Mouse (Mus musculus): ENCODE measurements around the gene Hyal2.
A peak's percentile ranks its signal among the peaks of the same experiment; 100 is the strongest.
"Not testable (repeated sequence)": the region's sequence is repeated elsewhere in the genome, so short reads cannot be mapped to it uniquely, and the experiment has no call there.

The Hyal2 gene

DNA sequence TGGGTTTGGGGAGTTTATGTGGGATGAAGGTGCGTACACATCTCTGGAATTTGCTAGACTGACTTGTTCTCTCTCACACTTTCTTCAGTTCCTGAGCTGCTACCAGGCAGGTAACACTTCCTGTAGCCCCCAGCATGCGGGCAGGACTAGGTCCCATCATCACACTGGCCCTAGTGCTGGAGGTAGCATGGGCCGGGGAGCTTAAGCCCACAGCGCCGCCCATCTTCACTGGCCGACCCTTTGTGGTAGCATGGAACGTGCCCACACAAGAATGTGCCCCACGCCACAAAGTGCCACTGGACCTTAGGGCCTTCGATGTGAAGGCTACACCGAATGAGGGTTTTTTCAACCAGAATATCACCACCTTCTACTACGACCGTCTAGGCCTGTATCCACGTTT, 2.3 kb downstream of the Hyal2 start:
- DNase-seq (ENCODE audit: low spot score): no peak

DNA sequence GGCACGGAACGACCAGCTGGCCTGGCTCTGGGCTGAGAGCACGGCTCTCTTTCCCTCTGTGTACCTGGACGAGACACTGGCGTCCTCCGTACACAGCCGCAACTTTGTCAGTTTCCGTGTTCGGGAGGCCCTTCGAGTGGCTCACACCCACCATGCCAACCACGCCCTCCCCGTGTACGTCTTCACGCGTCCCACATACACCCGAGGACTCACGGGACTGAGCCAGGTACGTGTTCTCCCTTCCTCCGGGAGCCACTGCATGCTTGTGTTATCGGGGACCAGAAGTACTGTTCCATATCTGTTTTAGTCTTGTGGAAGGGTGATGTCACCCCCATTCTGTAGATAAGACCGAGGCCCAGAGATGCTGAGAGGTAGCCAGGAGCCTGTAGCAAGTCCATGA, 3.1 kb downstream of the Hyal2 start:
- DNase-seq (ENCODE audit: low spot score): no peak

DNA sequence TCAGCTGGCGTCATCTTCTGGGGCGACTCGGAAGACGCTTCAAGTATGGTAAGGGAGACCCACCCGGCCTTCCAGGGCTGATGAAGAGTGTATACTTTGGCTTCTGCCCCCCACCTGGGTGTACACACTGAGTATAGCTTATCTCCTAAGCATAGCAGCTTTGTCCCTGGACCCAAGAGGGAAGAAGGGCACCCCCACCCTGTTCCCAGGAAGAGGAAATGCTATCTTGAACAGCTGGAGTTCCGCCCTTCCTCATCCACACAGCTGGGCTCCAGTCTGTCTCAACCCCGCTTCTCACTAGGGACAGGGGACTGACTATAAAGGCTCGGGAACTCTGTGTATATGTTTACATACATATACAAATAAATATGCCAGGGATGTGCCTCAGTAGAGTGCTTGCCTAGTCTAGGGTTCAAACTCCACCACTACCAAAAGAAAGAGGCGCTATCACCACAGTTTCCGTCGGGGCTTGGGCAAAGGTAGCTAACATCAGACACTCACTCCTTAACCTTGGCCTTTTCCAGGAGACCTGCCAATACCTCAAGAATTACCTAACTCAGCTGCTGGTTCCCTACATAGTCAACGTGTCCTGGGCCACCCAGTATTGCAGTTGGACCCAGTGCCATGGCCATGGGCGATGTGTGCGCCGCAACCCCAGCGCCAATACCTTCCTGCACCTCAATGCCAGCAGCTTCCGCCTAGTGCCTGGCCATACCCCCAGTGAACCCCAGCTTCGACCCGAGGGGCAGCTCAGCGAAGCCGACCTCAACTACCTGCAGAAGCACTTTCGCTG, 4.0 kb downstream of the Hyal2 start:
- DNase-seq (ENCODE audit: low spot score): no peak

DNA sequence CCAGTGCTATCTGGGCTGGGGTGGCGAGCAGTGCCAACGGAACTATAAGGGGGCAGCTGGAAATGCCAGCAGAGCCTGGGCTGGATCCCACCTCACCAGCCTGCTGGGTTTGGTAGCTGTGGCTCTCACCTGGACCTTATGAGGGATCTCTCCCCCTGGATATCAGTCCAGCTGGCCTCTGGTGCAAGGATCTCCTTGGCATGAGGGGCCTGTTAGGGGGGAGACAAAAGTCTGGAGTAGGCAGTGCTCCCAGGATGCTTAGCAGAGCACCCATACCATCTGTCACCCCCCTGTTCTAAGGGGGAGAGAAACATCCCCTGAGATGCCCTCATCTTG, 4.5 kb downstream of the Hyal2 start:
- no peak for DNase-seq (ENCODE audit: low spot score)

DNA sequence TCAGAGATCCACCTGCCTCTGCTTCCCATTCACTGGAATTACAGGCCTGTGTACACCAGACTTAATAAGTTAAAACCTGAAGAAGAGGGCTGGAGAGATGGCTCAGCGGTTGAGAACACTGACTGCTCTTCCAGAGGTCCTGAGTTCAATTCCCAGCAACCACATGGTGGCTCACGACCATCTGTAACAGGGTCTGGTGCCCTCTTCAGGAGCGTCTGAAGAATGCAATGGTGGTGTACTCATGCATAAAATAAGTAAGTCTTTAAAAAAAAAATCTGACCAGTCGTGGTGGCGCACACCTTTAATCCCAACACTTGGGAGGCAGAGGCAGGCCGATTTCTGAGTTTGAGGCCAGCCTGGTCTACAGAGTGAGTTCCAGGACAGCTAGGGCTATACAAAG, 6.0 kb downstream of the Hyal2 start:
- DNase-seq (ENCODE audit: low spot score): not testable (repeated sequence)

DNA sequence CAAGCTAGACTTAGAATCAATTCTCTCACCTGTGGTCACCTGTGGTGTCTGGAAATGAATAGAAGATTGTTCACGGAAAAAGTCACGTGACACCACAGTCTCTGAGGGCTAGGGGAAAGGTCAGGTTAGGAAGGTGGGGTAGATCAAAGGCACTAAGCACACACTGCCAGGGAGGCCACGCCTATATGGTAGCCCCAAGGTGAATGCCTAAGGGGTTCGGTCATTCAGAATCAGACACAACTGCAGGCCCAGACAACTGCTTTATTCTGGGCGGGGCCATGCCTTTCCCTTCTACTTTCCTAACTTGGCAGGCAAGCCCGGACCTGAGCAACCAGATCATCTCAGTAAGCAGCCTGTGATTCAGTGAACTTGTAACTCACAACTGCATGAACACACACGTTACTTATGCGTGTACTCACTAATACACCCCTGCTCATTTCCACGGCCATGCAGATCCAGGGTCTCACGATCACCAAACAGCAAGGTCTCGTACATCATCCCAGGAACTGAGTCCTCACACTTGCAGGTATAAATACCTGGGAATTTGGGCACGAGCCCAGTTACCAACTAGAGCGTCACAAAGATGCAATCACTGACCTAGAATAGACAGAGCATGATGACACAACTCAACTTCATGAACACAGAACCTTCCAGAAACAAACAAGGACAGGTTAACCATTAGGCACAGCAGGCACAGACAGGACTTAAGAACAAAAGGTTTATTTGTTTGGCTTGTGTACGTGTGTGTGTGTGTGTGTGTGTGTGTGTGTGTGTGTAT, 8.0 kb downstream of the Hyal2 start:
- DNase-seq (ENCODE audit: low spot score): no peak

DNA sequence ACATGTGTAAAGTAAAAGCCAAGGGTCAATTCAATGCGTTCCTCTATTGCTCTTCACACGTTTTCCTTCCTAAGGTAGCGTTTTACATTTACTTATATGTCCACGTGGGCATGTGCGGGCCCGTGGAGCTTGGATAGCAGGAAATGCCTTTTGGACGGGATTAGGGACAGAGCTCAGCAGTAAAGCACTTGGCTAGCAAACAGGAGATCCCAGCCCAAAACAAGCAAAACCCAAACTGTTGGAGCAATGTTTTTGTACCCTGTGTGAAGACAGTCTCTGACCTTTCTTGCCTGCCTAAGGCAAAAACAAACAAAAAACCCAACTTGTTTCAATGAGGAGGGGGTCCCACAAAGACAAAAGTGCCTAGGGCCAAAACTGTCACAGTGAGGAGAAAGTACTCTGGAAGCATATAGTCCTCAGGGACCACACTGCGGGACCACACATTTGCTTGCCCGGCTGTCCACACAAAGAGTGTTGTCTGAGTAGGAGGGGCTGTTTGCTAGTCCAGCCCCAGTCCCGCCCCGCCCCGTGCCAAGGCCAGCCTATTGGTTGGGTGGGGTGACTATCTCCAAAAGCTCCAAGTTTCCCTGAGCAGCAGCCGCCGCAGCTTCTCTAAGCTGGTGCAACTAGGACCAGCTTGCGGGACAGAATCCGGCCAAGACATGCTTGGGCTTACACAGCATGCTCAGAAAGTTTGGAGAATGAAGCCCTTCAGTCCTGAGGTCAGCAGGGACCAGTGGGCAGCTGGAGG, 8.8 kb downstream of the Hyal2 start, which contains the start of gene Hyal1:
Gene Hyal1 (plus strand): TSS at position 571 of the 751 bp plus-strand sequence.
- DNase-seq (ENCODE audit: low spot score): no peak

DNA sequence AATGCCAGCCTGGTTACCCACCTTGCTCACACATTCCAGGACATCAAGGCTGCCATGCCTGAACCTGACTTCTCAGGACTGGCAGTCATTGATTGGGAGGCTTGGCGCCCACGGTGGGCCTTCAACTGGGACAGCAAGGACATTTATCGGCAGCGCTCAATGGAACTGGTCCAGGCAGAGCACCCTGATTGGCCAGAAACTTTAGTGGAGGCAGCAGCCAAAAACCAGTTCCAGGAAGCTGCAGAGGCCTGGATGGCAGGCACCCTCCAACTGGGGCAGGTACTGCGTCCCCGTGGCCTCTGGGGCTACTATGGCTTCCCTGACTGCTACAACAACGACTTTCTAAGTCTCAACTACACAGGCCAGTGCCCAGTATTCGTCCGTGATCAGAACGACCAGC, 10.1 kb downstream of the Hyal2 start:
- no peak for DNase-seq (ENCODE audit: low spot score)

DNA sequence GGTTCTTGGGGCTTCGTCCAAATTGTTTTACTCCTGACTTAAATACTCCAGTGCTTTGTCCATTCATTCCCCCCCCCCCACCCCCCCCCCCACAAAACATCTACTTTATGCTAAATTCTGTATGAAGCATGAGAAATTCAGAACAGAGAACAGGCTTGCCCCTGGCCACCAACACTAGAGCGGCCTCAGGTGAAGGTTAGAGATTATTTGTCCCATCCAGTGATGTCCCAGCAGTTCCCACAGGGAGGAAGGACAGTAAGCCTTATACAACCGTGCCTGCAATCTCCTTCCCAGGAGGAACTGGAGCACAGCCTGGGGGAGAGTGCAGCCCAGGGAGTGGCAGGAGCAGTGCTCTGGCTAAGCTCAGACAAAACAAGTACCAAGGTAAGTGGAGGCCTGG, 10.8 kb downstream of the Hyal2 start, which contains the start of gene Naa80:
Gene Naa80 (plus strand): TSS at position 301 of the 400 bp plus-strand sequence.
- no peak for DNase-seq (ENCODE audit: low spot score)

DNA sequence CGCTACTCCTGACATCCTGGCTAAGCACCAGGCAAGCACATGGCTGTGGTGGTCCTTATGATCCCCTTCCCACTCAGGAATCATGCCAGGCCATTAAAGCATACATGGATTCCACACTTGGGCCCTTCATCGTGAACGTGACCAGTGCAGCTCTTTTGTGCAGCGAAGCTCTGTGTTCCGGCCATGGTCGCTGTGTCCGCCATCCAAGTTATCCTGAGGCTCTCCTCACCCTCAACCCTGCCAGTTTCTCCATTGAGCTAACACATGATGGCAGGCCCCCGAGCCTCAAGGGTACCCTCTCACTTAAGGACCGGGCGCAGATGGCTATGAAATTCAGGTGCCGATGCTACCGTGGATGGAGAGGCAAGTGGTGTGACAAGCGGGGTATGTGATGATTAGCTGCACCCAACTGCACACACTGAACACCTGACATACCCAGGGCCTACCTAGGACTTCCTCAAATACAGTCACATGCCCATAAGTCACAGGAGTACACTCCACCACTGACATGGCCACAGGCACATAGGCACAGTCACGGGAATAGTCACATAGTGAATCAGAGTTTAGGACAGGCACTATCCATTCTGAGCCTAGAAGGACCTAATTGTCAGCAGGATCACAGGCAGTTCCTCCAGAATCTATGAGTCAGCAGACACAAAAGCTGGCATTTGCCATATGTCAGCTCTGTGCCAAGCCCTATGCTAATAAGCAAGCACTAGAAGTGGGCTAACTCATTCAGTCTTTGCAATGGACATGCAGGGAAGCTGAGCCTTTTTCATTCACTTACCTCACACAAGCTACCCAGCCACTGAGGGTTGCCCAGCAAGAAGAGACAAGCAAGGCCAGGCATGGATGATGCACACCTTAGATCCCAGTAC, 11.5 kb downstream of the Hyal2 start:
- DNase-seq (ENCODE audit: low spot score): no peak

DNA sequence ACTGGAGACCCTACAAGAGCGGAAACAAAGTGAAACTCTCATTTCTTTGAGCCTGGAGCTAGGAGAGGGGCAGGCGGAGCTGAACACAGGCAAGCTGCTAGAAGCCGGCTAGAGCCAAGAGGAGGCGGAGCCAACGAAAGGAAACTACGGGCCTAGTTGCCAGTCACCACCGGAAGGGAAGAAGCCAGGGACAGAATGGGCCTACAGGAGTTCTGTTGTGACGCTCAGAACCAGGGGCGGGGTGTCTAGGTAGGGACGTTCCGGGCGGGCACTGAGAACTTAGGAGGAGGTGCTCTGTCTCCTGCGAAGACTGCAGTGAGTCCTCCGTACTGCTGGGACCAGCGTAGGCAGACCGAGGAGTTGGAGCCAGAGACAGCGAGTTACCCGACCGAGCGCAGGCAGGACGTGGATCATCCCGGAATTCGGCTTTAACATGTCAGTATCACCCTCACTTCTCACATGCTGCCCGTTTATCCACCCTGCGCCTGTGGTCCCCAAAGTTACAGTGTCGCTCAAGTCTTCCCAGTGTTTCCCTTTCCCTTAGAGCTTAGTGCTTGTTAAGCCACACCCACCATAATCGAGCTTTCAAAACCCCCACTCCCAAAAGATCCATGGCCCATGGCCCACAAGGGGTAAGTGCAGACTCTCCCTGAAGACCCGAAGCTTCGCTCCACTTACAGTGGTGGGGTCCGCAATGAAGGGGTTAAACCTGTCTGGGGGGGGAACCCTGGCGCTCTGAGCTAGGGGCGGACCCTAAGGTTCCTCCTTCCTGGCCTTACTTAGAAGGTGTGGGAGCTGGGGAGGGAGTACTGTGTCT, 13.0 kb downstream of the Hyal2 start, which contains the start of gene Hyal3:
Gene Hyal3 (plus strand): TSS at position 318 of the 817 bp plus-strand sequence.
- DNase-seq (ENCODE audit: low spot score): peak; percentile 67

DNA sequence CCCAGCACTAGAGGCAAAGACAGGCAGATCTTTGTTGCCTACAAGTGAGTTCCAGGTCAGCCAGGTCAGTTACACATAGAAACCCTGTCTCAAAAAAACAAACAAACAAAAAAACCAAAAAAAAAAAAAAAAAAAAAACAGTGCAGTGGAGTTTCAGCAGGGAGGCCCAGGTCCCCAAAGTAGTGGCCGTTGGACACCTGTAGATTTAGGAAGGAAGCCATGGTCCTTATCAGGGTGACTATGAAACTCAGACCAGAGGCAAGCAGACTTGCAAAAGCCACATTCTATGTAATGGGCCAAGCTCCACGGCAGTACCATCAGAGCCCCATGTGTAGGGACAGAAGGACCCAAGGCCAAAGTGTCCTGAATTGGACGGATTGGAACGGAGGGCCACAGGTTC, 13.8 kb downstream of the Hyal2 start:
- DNase-seq (ENCODE audit: low spot score): no peak

DNA sequence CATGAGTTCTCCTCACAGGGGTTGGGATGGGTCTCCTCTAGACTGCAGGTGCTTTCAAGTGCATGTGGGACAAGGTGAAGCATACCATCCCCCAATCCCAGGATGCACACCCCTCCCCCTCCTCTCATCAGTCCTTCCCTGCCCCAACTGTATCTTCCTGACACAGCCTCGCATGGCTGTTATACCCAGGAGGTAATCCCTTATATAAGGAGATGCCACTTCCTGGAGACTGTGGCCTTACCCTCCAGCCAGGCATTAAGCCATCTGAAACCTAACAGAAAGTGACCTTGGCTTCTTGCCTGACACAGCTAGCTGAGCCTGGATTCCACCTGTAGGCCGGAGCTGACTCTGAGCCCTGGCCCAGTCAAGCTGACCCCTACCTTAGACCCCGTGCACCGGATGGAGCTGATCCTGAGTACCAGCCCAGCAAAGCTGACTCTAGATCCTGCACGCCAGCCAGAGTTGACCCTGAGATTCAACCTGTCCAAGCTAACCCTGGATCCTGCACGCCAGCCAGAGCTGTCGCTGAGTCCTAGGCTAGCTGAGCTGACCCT, 14.8 kb downstream of the Hyal2 start:
- DNase-seq (ENCODE audit: low spot score): no peak

DNA sequence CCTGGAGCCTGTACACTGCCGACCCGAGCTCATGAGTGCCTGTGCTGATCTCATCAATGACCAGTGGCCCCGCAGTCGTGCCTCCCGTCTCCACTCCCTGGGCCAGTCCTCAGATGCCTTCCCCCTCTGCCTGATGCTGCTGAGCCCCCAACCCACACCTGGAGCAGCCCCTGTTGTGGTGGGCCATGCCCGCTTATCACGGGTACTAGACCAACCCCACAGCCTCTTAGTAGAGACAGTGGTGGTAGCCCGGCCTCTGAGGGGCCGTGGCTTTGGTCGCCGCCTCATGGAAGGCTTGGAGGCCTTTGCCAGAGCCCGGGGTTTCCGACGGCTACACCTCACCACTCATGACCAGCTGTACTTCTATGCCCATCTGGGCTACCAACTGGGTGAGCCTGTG, 15.4 kb downstream of the Hyal2 start:
- DNase-seq (ENCODE audit: low spot score): no peak

DNA sequence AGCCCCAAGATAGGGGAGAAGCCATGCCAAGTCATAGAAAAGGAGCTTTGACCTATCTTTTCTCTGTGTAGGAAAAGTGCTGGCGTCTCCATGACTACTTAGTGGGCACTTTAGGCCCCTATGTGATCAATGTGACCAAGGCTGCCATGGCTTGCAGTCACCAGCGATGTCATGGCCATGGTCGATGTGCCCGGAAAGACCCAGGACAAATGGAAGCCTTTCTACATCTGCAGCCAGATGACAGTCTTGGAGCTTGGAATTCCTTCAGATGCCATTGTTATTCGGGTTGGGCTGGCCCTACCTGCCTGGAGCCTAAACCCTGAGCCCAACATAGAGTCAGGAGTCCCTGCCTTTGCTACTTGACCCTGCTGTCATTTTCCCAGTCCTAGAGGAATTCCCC, 18.8 kb downstream of the Hyal2 start:
- DNase-seq (ENCODE audit: low spot score): no peak

DNA sequence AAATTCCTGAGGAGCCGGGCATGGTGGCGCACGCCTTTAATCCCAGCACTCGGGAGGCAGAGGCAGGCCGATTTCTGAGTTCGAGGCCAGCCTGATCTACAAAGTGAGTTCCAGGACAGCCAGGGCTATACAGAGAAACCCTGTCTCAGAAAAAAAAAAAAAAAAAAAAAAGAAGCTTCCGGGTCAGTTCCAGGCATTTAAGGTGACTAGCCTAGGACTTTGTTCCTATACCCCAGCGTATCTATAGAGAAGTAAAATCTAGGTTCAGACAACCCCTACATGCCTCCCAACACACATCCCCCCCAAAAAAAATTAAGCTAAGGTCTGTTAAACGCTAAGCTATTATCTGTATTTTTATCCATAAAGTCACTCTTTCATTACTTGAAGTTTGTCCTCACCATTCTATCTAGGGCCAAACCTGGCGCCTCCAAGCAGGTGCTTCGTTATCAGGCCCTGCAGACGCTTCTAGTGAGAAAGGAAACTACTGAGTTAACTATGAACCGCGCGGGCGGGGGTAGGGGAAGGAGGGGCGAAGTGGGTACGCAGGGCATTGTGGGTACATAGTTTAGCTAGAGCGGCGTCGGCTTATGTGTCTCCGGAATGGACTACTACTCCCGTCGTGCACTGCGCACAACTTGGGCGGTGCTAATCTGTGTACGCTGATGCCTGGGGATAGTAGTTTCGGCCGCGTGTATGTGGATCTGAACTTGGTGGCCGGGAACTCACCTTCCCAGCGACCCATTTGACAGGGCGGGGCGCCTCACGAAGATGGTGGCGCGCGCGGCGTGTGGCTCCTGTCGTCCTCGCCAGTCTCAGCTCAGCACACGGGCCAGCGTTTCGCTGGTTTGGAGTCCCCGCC, 19.5 kb downstream of the Hyal2 start, which contains the start of gene Ifrd2:
Gene Ifrd2 (plus strand): TSS at position 669 of the 859 bp plus-strand sequence.
- peak; percentile 74 for DNase-seq (ENCODE audit: low spot score)

DNA sequence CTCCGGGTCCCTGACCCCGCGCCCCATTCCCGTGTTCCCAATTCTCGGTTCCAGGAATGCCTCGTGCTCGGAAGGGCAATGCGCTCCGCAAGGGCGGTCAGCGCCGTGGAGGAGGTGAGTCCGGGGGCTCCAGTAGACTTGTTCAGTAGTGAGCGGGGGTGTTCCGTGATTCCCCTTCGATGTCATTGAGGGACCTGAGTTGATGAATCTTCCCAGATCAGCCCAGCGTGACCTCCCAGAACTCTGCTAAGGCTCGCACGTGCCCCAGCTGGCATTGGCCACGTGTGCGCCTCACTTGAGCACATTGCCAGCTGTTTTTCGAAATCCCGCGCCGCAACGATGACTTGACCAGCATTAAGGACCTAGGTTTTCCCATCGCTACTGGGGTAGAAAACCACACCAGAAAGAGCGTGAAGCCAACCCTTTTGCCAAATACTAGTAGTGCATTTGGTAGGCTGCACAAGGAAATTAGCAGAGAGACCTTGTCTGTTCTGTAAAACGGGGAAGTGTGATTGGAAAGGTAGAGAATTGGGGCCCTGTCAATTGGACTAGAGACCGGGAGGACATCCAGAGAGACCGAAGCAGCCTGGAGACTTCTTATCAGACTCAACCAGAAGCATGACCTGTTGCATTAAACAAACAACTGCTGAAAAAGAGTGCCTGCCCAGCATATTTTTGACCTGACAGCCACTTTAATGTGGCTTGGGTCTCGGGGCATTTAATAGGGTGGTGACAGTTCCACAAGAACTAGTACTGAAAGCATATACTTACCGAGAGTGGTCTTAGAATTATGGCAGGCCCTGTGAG, 20.3 kb downstream of the Hyal2 start:
- no peak for DNase-seq (ENCODE audit: low spot score)

DNA sequence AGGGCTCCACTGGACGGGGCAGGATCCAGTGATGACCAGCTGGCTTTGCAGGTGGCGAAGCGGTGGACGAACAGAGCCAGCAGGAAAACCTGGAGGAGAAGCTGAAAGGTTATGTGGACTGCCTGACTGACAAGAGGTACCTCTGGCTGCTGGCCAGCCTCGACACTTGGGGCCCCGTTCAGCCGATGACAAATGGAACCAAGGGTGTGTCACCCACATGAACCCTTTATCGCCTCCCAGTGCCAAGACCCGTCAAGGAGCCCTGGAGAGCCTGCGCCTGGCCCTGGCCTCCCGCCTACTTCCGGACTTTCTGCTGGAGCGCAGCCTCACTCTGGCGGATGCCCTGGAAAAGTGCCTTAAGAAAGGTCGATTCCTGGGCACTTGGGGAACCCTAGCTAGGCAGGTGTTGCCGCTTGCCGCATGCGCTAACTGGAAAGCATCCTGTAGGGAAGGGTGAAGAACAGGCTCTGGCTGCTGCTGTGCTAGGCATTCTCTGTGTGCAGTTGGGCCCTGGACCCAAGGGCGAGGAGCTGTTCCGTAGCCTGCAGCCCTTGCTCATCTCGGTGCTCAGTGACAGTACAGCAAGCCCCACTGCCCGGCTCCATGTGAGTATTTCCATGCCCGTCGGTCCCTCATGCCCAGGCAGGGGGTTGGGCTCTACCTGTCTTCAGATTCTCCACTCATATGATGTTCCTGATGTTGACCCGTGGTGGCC, 22.5 kb downstream of the Hyal2 start:
- DNase-seq (ENCODE audit: low spot score): no peak

Measured in ovary, postnatal 10 days (tissue).